Mouse (Mus musculus) megakaryocyte progenitor cell, adult 5-6 weeks (primary cell): ENCODE data around the gene Lzts3. TPM values are rescaled to one million over a fixed set of nuclear protein-coding genes. Genes with fewer than 3 reads are reported as not detected.

Experiments used
- ATAC-seq: replicated peaks from 2 replicates; pipeline ENCODE4 v1.8.0; 2016; ENCODE audit warnings: mild to moderate bottlenecking, moderate TSS enrichment, inconsistent platforms; ENCODE audit not compliant: poor library complexity
- total RNA-seq, 2 experiments: library from RNA; stranded (forward) in 1 of 2; stranded (reverse) in 1 of 2; fragments of 157-497, 149-512 nt in 1 of 2; fragments of 200-1000 nt in 1 of 2; gene quantifications; 2 replicates each; pipeline versions ENCODE4 v1.2.3 to v1.2.4; 2015 to 2017

The Lzts3 gene
- total RNA-seq, 2 experiments from 2014 or later: 0.32 TPM; not detected in 1

- ATAC-seq: no peak
Measured at GRCm38 (mm10) chr2:130583902-130584560, 58.6 kb downstream of the Lzts3 start.

Other genes starting within 250 kb of the Lzts3 start
- gene Cpxm1, start 245.2 kb downstream of the Lzts3 start, total RNA-seq (2015): 0.29 and 1.9 TPM in 2 replicates
- 0.58 and 2.9 TPM in 2 replicates for gene Cpxm1, start 245.2 kb downstream of the Lzts3 start, total RNA-seq (2017)
- not detected in 2 replicates for gene Gm28372, start 237.6 kb downstream of the Lzts3 start, total RNA-seq (2015)
- not detected in 2 replicates for gene Gm28372, start 237.6 kb downstream of the Lzts3 start, total RNA-seq (2017)
- not detected in 2 replicates for gene 1700020A23Rik, start 237.5 kb downstream of the Lzts3 start, total RNA-seq (2015)
- gene 1700020A23Rik, start 237.5 kb downstream of the Lzts3 start, total RNA-seq (2017): not detected in 2 replicates
- not detected in 2 replicates for gene Tmem239, start 236.3 kb downstream of the Lzts3 start, total RNA-seq (2015)
- not detected in 2 replicates for gene Tmem239, start 236.3 kb downstream of the Lzts3 start, total RNA-seq (2017)
- gene Vps16, start 218.5 kb downstream of the Lzts3 start, total RNA-seq (2015): 102 and 115 TPM in 2 replicates
- gene Vps16, start 218.5 kb downstream of the Lzts3 start, total RNA-seq (2017): 124 and 152 TPM in 2 replicates
- 10.3 and 15.5 TPM in 2 replicates for gene Pced1a, start 218.1 kb downstream of the Lzts3 start, total RNA-seq (2015)
- 11.7 and 13.6 TPM in 2 replicates for gene Pced1a, start 218.1 kb downstream of the Lzts3 start, total RNA-seq (2017)
- 47.2 and 67.1 TPM in 2 replicates for gene Ptpra, start 192.5 kb downstream of the Lzts3 start, total RNA-seq (2015)
- 123 and 143 TPM in 2 replicates for gene Ptpra, start 192.5 kb downstream of the Lzts3 start, total RNA-seq (2017)
- 60.3 and 71.9 TPM in 2 replicates for gene Mrps26, start 79.1 kb downstream of the Lzts3 start, total RNA-seq (2015)
- 47.2 and 67.3 TPM in 2 replicates for gene Mrps26, start 79.1 kb downstream of the Lzts3 start, total RNA-seq (2017)
- not detected in 2 replicates for gene Oxt, start 66.6 kb downstream of the Lzts3 start, total RNA-seq (2015)
- not detected in 2 replicates for gene Oxt, start 66.6 kb downstream of the Lzts3 start, total RNA-seq (2017)
- not detected in 2 replicates for gene Avp, start 60.2 kb downstream of the Lzts3 start, total RNA-seq (2015)
- not detected in 2 replicates for gene Avp, start 60.2 kb downstream of the Lzts3 start, total RNA-seq (2017)
- gene Fastkd5, start 12.8 kb downstream of the Lzts3 start, total RNA-seq (2015): 16.1 and 21.0 TPM in 2 replicates
- gene Fastkd5, start 12.8 kb downstream of the Lzts3 start, total RNA-seq (2017): 20.3 and 22.8 TPM in 2 replicates
- 5.7 and 9.3 TPM in 2 replicates for gene Ubox5, start 12.8 kb downstream of the Lzts3 start, total RNA-seq (2015)
- 7.1 and 7.3 TPM in 2 replicates for gene Ubox5, start 12.8 kb downstream of the Lzts3 start, total RNA-seq (2017)
- gene Ddrgk1, start 21.9 kb upstream of the Lzts3 start, total RNA-seq (2015): 50.5 and 75.9 TPM in 2 replicates
- 72.4 and 107 TPM in 2 replicates for gene Ddrgk1, start 21.9 kb upstream of the Lzts3 start, total RNA-seq (2017)
- gene Itpa, start 24.8 kb upstream of the Lzts3 start, total RNA-seq (2015): 39.0 and 43.1 TPM in 2 replicates
- 78.5 and 87.3 TPM in 2 replicates for gene Itpa, start 24.8 kb upstream of the Lzts3 start, total RNA-seq (2017)
- 0.15 TPM in 1 of 2 replicates, not detected in the other for gene Slc4a11, start 54.7 kb upstream of the Lzts3 start, total RNA-seq (2015)
- gene Slc4a11, start 54.7 kb upstream of the Lzts3 start, total RNA-seq (2017): not detected in 2 replicates